Mouse (Mus musculus): ENCODE measurements around the gene Zdhhc9. TPM values are rescaled to one million over a fixed set of nuclear protein-coding genes. Genes with fewer than 3 reads are reported as not detected.

Zdhhc9 gene
- polyA plus RNA-seq, 2 experiments: 5.7 to 44.0 TPM

DNA sequence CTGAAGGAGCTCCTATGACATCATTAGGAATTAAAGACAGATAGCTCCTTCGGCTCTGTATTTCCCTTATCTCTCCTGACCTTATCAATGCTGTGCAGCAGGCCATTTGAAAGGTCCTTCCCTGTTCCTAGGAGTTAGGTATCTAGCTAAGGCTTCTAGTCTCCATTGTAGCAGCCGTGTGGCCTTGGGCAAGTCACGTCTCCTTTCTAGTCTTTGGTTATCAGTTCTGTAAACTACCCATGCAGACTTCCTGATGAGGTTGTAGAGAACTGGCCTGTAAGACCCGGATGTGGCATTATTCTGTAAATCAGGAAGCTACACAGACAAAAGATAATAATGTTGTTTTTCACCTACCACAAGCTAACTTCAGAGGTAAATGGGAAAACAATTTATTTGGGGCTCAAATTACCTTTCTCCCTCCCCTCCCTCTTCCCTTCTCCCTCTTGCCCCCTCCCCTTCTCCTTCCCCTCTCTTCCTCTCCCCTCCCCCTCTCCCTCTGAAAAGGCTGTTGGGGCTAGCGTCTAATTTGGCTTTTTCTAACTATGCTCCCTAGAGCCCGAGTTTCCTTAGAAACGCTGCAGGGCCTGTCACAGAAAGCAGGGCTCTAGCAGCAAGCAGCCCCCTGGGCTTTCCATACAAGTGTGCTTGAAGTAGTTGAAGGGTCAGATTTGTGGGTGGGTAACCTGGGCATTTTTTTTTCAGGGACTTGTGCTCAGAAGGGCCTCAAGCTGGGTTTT lies 70.0 kb downstream of the Zdhhc9 start:
- no peak for DNase-seq (ENCODE audit: low spot score)
- no peak overlapping the region for H3K9ac ChIP-seq (ENCODE audit: low read depth, low read length, severe bottlenecking)
- no peak overlapping the region for H3K4me3 ChIP-seq (replicated peaks; ENCODE audit: low read length)
- TF ChIP-seq POLR2A (IDR thresholded peaks at IDR 0.05; ENCODE audit: borderline replicate concordance, extremely low read depth, insufficient read depth, insufficient read length): no peak
- no peaks in the 10 kb centered on the region for H3K4me1 ChIP-seq (ENCODE audit: control insufficient read depth, insufficient read depth, low read length)
- no peaks in the 10 kb centered on the region for H3K27me3 ChIP-seq (ENCODE audit: control insufficient read depth, insufficient read depth, low read length)
- H3K27ac ChIP-seq (replicated peaks; ENCODE audit: low read depth, low read length): no peak overlapping the region
- H3K36me3 ChIP-seq (ENCODE audit: control insufficient read depth, insufficient read depth, low read length): no peaks in the 10 kb centered on the region
- H3K4me2 ChIP-seq (replicated peaks; ENCODE audit: low read depth, low read length, severe bottlenecking): no peak overlapping the region
- WGBS: 50% methylated on average over 7 of the region's 7 CpGs
- H3K9me3 ChIP-seq (ENCODE audit: control insufficient read depth, low read length): no peaks in the 10 kb centered on the region
- no peak for ATAC-seq (ENCODE audit: low FRiP score, low read depth)

DNA sequence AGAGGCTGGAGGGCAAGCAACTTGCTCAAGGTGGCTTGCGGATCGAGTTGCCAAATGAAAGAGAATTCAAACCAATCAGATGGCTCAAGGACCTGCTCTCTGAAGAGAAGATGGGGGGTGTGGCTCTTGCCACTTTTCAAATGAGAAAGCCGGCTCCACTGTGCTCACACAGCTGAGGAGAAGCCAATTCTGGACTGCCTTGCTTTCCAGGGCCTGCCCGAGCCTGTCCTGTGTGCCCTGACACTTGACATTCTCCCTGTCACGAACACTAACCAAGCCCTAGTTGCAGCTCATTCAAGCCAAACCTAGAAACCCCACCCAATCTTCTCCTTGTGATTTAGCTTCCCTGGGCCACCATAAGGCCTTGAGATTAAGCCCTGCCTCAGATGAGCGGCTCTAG lies 70.7 kb downstream of the Zdhhc9 start:
- ATAC-seq (ENCODE audit: low FRiP score, low read depth): no peak
- no peak overlapping the region for H3K9ac ChIP-seq (ENCODE audit: low read depth, low read length, severe bottlenecking)
- no peak overlapping the region for H3K27ac ChIP-seq (replicated peaks; ENCODE audit: low read depth, low read length)
- H3K27me3 ChIP-seq (ENCODE audit: control insufficient read depth, insufficient read depth, low read length): no peaks in the 10 kb centered on the region
- H3K4me1 ChIP-seq (ENCODE audit: control insufficient read depth, insufficient read depth, low read length): no peaks in the 10 kb centered on the region
- H3K4me2 ChIP-seq (replicated peaks; ENCODE audit: low read depth, low read length, severe bottlenecking): no peak overlapping the region
- DNase-seq (ENCODE audit: low spot score): no peak
- no peaks in the 10 kb centered on the region for H3K36me3 ChIP-seq (ENCODE audit: control insufficient read depth, insufficient read depth, low read length)
- 62% methylated on average over 6 of the region's 6 CpGs for WGBS
- no peak for TF ChIP-seq POLR2A (IDR thresholded peaks at IDR 0.05; ENCODE audit: borderline replicate concordance, extremely low read depth, insufficient read depth, insufficient read length)
- H3K9me3 ChIP-seq (ENCODE audit: control insufficient read depth, low read length): no peaks in the 10 kb centered on the region
- H3K4me3 ChIP-seq (replicated peaks; ENCODE audit: low read length): no peak overlapping the region

DNA sequence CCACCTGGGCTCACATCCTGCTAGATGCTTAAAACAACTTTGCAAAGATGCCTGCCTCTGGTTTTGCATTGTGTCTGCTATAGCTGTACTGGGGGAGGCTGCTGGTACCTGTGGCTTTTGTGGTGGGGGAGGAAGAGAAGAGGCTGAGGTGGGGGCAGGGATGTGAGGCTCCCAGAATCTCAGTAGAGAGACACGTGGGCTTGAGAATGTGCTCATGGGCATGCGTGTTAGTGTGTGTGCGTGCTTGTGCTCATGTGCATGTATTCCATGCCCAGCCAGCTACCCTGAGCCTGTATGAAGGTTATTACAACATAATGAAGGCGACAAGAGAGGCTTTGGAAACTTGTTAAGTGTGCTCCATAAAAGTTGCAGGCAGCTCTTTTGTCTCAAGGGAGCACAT lies 71.7 kb downstream of the Zdhhc9 start:
- no peak for DNase-seq (ENCODE audit: low spot score)
- H3K4me2 ChIP-seq (replicated peaks; ENCODE audit: low read depth, low read length, severe bottlenecking): no peak overlapping the region
- no peaks in the 10 kb centered on the region for H3K9me3 ChIP-seq (ENCODE audit: control insufficient read depth, low read length)
- no peak overlapping the region for H3K4me3 ChIP-seq (replicated peaks; ENCODE audit: low read length)
- WGBS: 73% methylated on average over 4 of the region's 4 CpGs
- H3K27ac ChIP-seq (replicated peaks; ENCODE audit: low read depth, low read length): no peak overlapping the region
- no peak for ATAC-seq (ENCODE audit: low FRiP score, low read depth)
- no peak for TF ChIP-seq POLR2A (IDR thresholded peaks at IDR 0.05; ENCODE audit: borderline replicate concordance, extremely low read depth, insufficient read depth, insufficient read length)
- H3K36me3 ChIP-seq (ENCODE audit: control insufficient read depth, insufficient read depth, low read length): no peaks in the 10 kb centered on the region
- no peaks in the 10 kb centered on the region for H3K27me3 ChIP-seq (ENCODE audit: control insufficient read depth, insufficient read depth, low read length)
- H3K9ac ChIP-seq (ENCODE audit: low read depth, low read length, severe bottlenecking): no peak overlapping the region
- no peaks in the 10 kb centered on the region for H3K4me1 ChIP-seq (ENCODE audit: control insufficient read depth, insufficient read depth, low read length)

DNA sequence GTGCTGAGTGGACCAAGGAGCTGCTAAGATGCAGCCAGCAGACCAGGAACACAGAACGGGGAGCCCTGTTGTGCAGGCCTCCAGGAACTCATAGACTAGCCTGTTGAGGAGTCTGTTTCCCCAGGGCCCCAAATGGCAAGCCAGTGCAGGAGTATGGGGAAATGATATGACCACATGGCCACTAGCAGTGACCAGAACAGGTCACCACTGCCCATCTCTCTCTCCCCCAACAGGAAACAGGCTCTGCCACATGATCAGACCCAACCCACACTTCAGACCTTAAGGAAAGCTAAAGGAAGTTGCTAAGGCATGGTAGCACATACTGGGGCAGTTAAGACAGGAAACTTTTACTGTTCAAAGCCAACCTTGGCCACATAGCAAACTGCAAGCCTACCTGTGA lies 79.5 kb downstream of the Zdhhc9 start:
- Histone ChIP-seq H3K4me1 (ENCODE audit: control insufficient read depth, insufficient read depth, low read length) (no peaks in the 10 kb centered on the region), H3K36me3 (ENCODE audit: control insufficient read depth, insufficient read depth, low read length) (no peaks in the 10 kb centered on the region), H3K9ac (ENCODE audit: low read depth, low read length, severe bottlenecking) (no peak overlapping the region), H3K9me3 (ENCODE audit: control insufficient read depth, low read length) (no peaks in the 10 kb centered on the region), H3K4me2 (replicated peaks; ENCODE audit: low read depth, low read length, severe bottlenecking) (no peak overlapping the region), H3K27ac (replicated peaks; ENCODE audit: low read depth, low read length) (no peak overlapping the region), H3K27me3 (ENCODE audit: control insufficient read depth, insufficient read depth, low read length) (no peaks in the 10 kb centered on the region), H3K4me3 (replicated peaks; ENCODE audit: low read length) (no peak overlapping the region)
- no peak for TF ChIP-seq POLR2A (IDR thresholded peaks at IDR 0.05; ENCODE audit: borderline replicate concordance, extremely low read depth, insufficient read depth, insufficient read length)
- 100% methylated on average over 1 of the region's 1 CpGs for WGBS
- ATAC-seq (ENCODE audit: low FRiP score, low read depth) (no peak), DNase-seq (ENCODE audit: low spot score) (no peak)

DNA sequence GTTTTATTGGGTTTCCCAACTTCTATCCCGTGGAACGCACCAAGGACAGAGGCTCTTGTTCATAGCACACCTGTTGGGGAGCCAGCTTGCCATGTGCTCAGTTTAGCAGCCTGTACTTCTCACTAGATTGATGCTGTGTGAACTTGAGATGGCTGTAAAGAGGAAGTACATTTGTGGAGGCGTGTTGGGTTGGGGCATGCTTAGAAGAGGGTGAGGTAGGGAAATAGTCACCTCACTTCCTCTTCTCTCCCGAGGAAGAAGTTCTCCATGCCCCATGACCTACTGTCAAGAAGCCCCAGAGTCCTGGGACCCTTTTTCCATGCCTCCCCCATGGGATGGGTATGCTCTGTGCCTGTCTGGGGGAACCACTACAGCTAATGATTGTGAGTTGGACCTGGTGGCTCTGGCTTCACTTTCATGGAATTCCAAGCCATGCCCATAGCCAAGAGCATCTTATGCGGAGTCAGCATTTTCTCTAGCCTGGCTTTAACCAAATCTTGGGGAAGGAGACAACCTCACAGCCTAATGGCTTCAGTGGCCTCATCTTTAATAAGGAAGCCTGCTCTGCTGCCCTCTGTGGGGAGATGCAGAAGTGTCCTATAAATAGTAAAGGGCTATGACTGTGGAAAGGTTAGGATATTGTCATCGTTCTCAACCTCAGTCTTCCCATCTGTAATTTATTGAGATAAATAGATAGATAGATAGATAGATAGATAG lies 81.0 kb downstream of the Zdhhc9 start:
- 69% methylated on average over 6 of the region's 6 CpGs for WGBS
- Histone ChIP-seq H3K36me3 (ENCODE audit: control insufficient read depth, insufficient read depth, low read length) (no peaks in the 10 kb centered on the region), H3K9ac (ENCODE audit: low read depth, low read length, severe bottlenecking) (no peak overlapping the region), H3K4me1 (ENCODE audit: control insufficient read depth, insufficient read depth, low read length) (no peaks in the 10 kb centered on the region), H3K27me3 (ENCODE audit: control insufficient read depth, insufficient read depth, low read length) (no peaks in the 10 kb centered on the region), H3K4me2 (replicated peaks; ENCODE audit: low read depth, low read length, severe bottlenecking) (no peak overlapping the region), H3K4me3 (replicated peaks; ENCODE audit: low read length) (no peak overlapping the region), H3K9me3 (ENCODE audit: control insufficient read depth, low read length) (no peaks in the 10 kb centered on the region), H3K27ac (replicated peaks; ENCODE audit: low read depth, low read length) (no peak overlapping the region)
- TF ChIP-seq POLR2A (IDR thresholded peaks at IDR 0.05; ENCODE audit: borderline replicate concordance, extremely low read depth, insufficient read depth, insufficient read length): no peak
- no peak for DNase-seq (ENCODE audit: low spot score)
- no peak for ATAC-seq (ENCODE audit: low FRiP score, low read depth)
